Mouse (Mus musculus) layer of hippocampus, adult 18-20 months (tissue): ENCODE measurements around the gene Ctnnbip1. TPM values are rescaled to one million over a fixed set of nuclear protein-coding genes. Genes with fewer than 3 reads are reported as not detected.
"Not testable (repeated sequence)": the region's sequence is repeated elsewhere in the genome, so short reads cannot be mapped to it uniquely, and the experiment has no call there.

ENCODE experiments used
- DNase-seq, 2 experiments: peaks; one replicate each; pipeline ENCODE4 v3.0.0; 2022; ENCODE audit warnings: low spot score in 2 of 2
- microRNA-seq, 2 experiments: library from miRNA; unstranded; fragments of <30 nt; microRNA quantifications; one replicate each; pipeline ENCODE4 v1.2.0; 2021
- total RNA-seq, 2 experiments: library from RNA; stranded (reverse); gene quantifications; 2 replicates each; pipeline ENCODE4 v1.2.3; 2021

Gene Ctnnbip1
- total RNA-seq, 2 experiments from 2014 or later = 29.6 to 33.4 TPM

GRCm38 (mm10) chr4:149611376-149612044, 93.5 kb downstream of the Ctnnbip1 start:
- peak in 1 of 2 experiments; percentile 73 for DNase-seq

GRCm38 (mm10) chr4:149613497-149613896, 95.5 kb downstream of the Ctnnbip1 start:
- not testable (repeated sequence) for DNase-seq

GRCm38 (mm10) chr4:149614869-149615268, 96.8 kb downstream of the Ctnnbip1 start:
- no peak for DNase-seq

Small RNAs within 50 kb of the gene (microRNA-seq; reads per million reads assigned to microRNA genes)
- 0 to 0.49 reads per million in 2 experiments for gene Mir5616

Other genes with a start within 250 kb of the Ctnnbip1 start
- 100 to 1,000 TPM; 383 to 410 TPM for gene Kif1b, start 210.5 kb upstream of the Ctnnbip1 start, total RNA-seq
- 100 to 1,000 TPM; 102 to 108 TPM for gene Ube4b, start 91.5 kb upstream of the Ctnnbip1 start, total RNA-seq
- not detected for gene Rbp7, start 63.3 kb upstream of the Ctnnbip1 start, total RNA-seq
- gene Tmem274, start 40.9 kb upstream of the Ctnnbip1 start, total RNA-seq = not detected
- 1 to 10 TPM; 7.7 to 9.5 TPM for gene Nmnat1, start 33.0 kb upstream of the Ctnnbip1 start, total RNA-seq
- 10 to 100 TPM; 14.1 to 14.2 TPM for gene Lzic, start 33.0 kb upstream of the Ctnnbip1 start, total RNA-seq
- gene Clstn1, start 68.2 kb downstream of the Ctnnbip1 start, total RNA-seq = 100 to 1,000 TPM; 839 to 867 TPM
- gene Pik3cd, start 184.3 kb downstream of the Ctnnbip1 start, total RNA-seq = 10 to 100 TPM; 21.4 to 26.3 TPM
- 10 to 100 TPM; 68.1 to 73.2 TPM for gene Tmem201, start 219.8 kb downstream of the Ctnnbip1 start, total RNA-seq